Mouse (Mus musculus): Measurements from ENCODE around the gene Nrn1.

- TF ChIP-seq CTCF (conservative IDR thresholded peaks at IDR 0.05; ENCODE audit: low read length) = no peak
- TF ChIP-seq POU5F1 (IDR thresholded peaks at IDR 0.05; ENCODE audit: borderline replicate concordance, low read length) = no peak
- TF ChIP-seq NANOG (IDR thresholded peaks at IDR 0.05; ENCODE audit: borderline replicate concordance, low read length) = no peak
Observed at GRCm38 (mm10) chr13:36717376-36717775, 17.6 kb downstream of the Nrn1 start.
